Mouse (Mus musculus): ENCODE measurements around the gene Brd9.
"Not testable (repeated sequence)": the region's sequence is repeated elsewhere in the genome, so short reads cannot be mapped to it uniquely, and the experiment has no call there.

The Brd9 gene

DNA sequence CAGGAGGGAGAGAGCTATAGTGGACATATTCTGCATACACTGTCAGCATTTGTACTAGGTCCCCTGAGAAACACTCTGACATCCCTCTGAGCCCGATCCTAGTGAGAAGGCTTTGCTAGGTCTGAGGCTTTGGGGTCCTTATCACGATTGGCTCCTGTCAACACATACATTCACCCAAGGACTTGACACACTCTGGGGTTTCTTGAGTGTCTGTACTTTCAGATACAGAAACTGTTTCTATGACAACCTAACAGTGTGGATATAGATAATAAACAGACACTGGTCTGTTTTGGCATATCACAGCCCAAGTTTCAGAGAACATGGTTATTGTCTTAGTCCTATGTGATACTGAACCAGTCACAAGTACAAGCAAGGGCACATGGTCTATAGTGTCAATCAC, 53.1 kb downstream of the Brd9 start:
- no peak for DNase-seq (ENCODE audit: low spot score)

DNA sequence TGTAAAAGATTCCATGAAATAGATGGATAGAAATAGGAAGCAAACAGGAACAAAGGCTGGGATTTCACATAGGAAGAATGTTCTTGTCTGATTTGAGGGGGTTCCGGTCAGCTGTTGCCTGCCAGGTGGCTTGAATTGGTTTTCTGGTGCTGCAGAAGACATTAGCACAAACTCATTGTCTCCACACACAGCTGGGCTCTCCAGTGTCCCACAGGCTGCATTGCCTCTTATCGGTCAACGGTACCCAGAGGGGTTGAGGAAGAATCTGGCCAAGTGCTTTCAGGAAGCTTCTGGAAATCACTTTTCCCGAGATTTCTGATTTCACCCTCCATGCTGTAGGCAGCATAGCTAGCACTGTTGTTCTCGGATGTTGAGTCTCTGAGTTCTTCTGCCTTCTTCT, 53.7 kb downstream of the Brd9 start:
- no peak for DNase-seq (ENCODE audit: low spot score)

DNA sequence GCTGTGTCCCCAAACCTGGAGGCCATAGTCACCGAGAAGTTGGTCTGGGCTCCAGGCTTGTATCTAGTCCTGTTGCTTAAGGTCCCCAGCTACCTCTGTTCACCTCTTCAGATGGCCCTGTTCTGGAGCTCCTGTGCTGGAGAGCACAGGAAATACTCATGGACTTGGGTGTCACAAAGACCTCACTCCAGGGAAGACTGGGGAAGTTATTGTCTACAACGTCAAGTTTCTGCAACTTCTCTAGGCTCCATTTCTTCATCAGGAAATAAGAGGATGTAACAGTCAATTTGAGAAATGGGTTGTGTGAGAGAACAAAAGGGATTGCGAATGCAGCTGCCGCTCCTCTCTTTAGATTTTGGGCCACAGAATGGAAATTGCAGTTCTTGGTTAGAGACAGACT, 58.8 kb downstream of the Brd9 start:
- no peak for DNase-seq (ENCODE audit: low spot score)

DNA sequence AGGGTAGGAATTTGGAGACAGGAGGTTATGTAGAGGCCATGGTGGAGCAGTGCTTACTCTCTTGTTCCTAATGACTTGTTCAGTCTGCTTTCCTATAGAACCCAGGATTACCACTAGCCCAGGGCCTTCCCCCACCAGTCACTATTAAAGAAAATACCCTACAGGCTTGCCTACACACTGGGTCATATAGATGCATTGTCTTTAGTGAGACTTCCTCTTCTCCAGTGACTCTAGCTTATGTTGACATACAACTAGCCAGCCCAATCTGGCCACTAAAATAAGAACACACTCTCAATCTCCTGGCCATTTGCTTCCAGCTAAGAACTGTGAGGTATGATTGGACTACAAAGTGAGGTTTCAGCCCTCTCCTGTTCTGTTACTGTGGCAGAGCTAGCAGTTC, 62.9 kb downstream of the Brd9 start:
- no peak for DNase-seq (ENCODE audit: low spot score)

DNA sequence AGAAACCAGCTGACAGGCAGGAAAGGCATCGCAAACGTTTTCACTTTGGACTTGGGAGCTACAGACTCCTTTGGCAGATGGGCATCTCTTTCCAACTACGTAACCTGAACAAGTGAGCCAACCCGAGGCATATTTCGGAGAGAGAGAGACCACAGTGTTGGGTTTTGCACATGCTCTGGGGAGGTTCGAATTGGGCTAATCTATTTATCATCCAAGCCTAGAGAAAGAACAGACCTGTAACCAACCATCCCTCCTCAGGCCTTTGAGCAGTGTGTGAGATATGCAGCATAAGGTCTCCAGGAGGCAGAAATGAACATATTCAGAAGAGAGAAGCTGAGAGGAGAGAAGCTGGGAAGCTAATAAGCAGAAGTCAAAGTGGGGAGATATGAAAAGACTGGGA, 63.4 kb downstream of the Brd9 start:
- DNase-seq (ENCODE audit: low spot score) = no peak

DNA sequence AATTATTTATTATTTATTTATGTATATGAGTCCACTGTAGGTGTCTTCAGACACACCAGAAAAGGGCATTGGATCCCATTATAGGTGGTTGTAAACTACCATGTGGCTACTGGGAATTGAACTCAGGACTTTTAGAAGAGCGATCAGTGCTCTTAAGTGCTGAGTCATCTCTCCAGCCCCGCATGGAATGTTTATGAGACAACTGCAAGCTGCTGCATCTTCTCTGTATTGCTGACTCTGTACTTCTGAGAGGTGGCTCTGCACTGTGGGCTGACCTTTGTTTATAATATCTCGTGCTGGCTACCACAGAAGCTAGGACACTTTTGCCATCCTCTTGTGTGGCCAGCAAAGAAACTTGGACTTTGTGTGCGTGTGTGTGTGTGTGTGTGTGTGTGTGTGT, 63.9 kb downstream of the Brd9 start:
- no peak for DNase-seq (ENCODE audit: low spot score)

DNA sequence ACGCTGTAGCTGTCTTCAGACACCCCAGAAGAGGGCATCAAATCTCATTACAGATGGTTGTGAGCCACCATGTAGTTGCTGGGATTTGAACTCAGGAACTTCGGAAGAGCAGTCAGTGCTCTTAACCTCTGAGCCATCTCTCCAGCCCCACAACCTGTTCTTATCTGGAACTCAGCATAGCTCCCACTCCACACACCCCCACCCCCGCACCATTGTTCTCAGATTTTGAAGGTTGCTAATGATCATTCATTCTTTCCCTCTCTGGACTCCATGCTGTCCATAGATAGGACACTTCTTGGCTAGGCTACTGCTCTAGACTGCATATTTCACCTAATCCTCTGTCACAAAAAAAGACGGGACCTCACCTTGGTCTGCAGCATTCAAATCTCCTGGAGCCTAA, 69.3 kb downstream of the Brd9 start:
- DNase-seq (ENCODE audit: low spot score) = not testable (repeated sequence)

DNA sequence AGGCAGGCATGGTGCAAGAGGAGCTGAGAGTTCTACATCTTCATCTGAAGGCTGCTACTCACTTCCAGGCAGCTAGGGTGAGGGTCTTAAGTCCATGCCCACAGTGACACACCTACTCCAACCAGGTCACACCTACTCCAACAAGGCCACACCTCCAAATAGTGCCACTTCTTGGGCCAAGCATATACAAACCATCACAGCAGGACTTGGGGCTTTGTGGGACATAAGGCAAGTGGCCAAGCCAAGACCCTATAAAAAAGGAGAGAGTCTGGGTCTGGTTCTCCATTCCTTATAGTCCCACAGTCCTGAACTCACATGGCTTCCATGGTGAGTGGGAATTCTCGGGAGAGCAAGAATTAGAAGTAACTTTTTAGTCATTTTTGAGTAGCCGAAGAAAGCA, 70.6 kb downstream of the Brd9 start:
- not testable (repeated sequence) for DNase-seq (ENCODE audit: low spot score)

DNA sequence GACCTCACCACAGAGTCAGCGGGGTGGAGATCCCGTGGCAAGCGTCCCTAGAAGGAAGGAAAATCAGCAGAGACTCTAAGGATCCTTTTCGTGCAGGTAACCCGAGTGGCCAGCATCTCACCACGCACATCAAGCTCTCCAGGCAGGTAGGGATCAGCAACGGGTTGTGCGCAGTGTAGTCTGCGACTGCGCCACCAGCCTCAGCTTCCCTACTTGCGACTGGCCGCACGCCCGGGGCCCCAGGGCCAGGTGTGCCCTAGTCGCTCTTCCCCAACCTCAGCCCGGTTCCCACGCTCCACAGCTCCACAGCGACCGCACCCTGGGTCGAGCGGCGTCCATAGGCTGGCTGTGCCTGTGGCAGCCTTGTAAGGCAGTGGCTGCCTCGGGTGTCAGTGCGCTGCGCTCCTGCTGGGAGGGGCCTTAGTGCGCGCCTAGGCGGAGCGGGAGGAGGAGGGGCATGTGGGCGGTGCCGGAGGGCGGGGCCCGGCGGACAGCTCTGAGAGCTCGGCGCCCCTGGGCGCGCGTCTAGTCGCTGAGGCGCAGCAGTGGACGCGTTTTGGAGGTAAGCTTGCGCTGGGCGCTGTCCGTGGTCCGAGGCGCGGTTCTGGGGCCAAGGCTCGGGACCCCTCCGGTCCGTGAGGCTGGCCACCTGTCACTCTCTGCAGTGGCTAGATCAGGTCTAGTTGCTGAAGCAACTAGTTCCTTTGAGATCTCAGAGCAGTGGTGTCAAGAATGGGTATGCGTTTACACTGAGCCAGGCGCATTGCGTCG, 71.5 kb downstream of the Brd9 start, which contains the start of gene Tppp:
Gene Tppp (plus strand): TSS at position 460 of the 771 bp plus-strand sequence.
- peak; percentile 91 for DNase-seq (ENCODE audit: low spot score)

DNA sequence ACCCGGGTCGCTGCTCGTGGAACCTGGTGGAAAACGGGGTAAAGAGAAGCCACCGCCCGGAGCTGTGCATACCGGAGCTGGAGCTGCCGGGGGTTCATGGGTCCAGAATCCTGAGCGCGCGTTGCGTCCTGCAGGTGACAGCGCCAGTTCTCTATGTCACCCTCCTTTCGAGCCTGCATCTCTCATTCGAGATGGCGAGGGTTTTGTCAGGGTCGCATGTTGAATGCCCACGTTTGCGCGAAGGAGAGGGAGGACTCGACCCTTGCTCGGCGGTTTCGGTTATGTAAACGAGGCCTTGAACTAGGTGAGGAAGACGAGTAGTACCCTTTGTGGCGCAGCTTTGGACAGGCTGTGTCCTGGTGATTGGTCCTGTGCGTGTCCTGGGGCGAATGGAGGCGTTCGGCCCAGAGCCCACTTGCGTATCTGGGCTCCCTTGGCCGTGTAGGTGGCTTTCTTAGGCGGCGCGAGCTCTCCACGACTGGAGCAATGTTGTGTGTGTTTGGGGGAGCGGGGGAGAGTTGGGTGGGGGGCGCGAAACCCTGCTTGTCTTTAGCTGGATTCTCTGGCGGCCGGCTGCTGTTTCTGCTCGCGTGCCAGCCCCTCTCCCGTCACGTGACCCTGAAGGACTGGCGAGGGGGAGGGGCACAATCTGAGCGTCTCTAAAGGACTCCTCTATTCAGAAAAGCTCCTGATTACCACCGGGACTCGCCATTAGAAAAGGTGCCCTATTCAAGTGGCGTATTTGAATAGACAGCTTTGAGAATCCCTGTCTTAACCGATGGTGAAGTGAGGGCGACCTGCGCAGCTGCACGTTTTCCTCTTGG, 72.4 kb downstream of the Brd9 start:
- DNase-seq (ENCODE audit: low spot score) = peak; percentile 84

All from embryo, embryonic 10 days (tissue).